Mouse (Mus musculus) bone marrow, adult 2 months (tissue): ENCODE results near the gene Lias.

Experiments
- CTCF ChIP-seq: fragments of 200-500 bp; IDR thresholded peaks from 2 replicates; pipeline ENCODE4 v1.5.1; 2011; ENCODE audit warnings: low read length, control low read depth; ENCODE audit not compliant: control insufficient read depth, insufficient read depth
- POLR2A ChIP-seq: fragments of 200-500 bp; IDR thresholded peaks from 2 replicates; pipeline ENCODE4 v1.6.1; 2011; ENCODE audit warnings: low read depth, mild to moderate bottlenecking, control low read depth, low read length, borderline replicate concordance; ENCODE audit not compliant: control insufficient read depth

GRCm38 (mm10) chr5:65391753-65392152 is 456 bp downstream of the Lias start:
- TF ChIP-seq CTCF (no peak), POLR2A (no peak)
